Mouse (Mus musculus) stomach, postnatal 0 days (tissue): ENCODE data around the gene Gm17387.

Experiments
- CTCF ChIP-seq: IDR thresholded peaks from 2 replicates; pipeline ENCODE4 v1.5.1; 2016; ENCODE audit warnings: antibody characterized with exemption, low read depth, mild to moderate bottlenecking, moderate library complexity
- EP300 ChIP-seq: optimal IDR thresholded peaks from 2 replicates; pipeline ENCODE3; 2016; ENCODE audit warnings: antibody characterized with exemption

DNA sequence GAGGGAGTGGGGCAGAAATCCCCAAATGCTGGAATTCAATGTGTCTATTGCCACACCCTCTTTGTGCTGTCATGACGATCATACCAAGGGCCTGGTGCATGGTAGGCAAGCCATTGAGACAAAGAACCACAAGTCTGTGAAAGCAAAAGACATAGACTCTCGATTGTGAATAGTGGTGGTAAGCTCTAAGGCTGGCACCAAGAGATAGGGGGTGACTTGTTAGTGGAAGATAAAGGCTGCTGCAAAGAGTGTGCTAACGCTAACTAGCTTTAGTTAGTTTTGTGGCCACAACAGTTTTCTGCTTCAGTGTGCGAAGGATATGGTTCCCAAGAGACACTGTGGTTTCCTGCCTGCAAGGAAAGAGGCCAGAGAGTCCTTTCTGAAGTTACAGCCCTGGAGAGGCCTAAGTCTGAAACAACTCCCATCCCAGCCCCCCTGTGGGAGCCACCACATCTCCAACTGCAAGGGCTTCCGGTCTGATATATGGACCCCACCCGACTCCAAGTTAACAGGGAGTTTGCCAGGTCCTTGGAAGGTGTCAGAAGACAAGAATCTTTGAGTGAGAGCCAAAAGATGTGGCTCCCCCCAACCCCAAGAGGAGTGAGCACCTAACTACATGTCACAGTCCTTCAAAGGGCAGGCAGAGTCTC, 18.1 kb downstream of the Gm17387 start:
- TF ChIP-seq CTCF, result no peak
- no peak for TF ChIP-seq EP300
